Mouse (Mus musculus) heart, embryonic 14.5 days (tissue): ENCODE results near the gene Bik. TPM values are rescaled to one million over a fixed set of nuclear protein-coding genes. Genes with fewer than 3 reads are reported as not detected.

Source experiments
- microRNA-seq: library from miRNA; unstranded; fragments of <30 nt; microRNA quantifications from one replicate; pipeline ENCODE4, GENCODE M21; 2016
- polyA plus RNA-seq: library from polyadenylated mRNA; unstranded; fragments of >200 nt; fragmentation: Nextera tagmentation; extraction: Ambion mirVana; gene quantifications from 2 replicates; pipeline ENCODE4 v1.2.1, GENCODE M21; 2014

Gene Bik
- polyA plus RNA-seq, 1 experiment from 2014 or later: 37.2 TPM

Small RNA genes within 50 kb of the gene (microRNA-seq; reads per million reads assigned to microRNA genes)
- not detected for gene Gm24575

Other genes with a start within 250 kb of the Bik start
- 28.5 and 33.3 TPM in 2 replicates for gene Arfgap3, start 176.6 kb upstream of the Bik start, polyA plus RNA-seq
- 53.0 and 53.3 TPM in 2 replicates for gene Pacsin2, start 62.3 kb upstream of the Bik start, polyA plus RNA-seq
- gene Ttll1, start 16.0 kb upstream of the Bik start, polyA plus RNA-seq: 17.6 and 17.8 TPM in 2 replicates
- 191 TPM in 2 replicates for gene Tspo, start 36.7 kb downstream of the Bik start, polyA plus RNA-seq
- gene Mcat, start 36.9 kb downstream of the Bik start, polyA plus RNA-seq: 33.0 and 33.4 TPM in 2 replicates
- 18.6 and 19.8 TPM in 2 replicates for gene Ttll12, start 68.3 kb downstream of the Bik start, polyA plus RNA-seq
- 6.3 and 7.4 TPM in 2 replicates for gene Scube1, start 198.2 kb downstream of the Bik start, polyA plus RNA-seq